Mouse (Mus musculus) gastrocnemius, adult 2 months (tissue): ENCODE data around the gene Gm4737. TPM values are rescaled to one million over a fixed set of nuclear protein-coding genes. Genes with fewer than 3 reads are reported as not detected.

Source experiments
- DNase-seq: peaks from one replicate; pipeline ENCODE4 v3.0.0; 2022
- H3K27ac ChIP-seq: fragments of 200-600 bp; 2 replicates; pipeline ENCODE4 v1.8.1; 2022; ENCODE audit warnings: mild to moderate bottlenecking
- H3K4me3 ChIP-seq: fragments of 200-600 bp; 2 replicates; pipeline ENCODE4 v1.8.1; 2022; ENCODE audit warnings: mild to moderate bottlenecking, moderate library complexity
- CTCF ChIP-seq: fragments of 200-600 bp; IDR thresholded peaks from 2 replicates; pipeline ENCODE4 v1.8.1; 2022; ENCODE audit warnings: antibody characterized with exemption, mild to moderate bottlenecking, moderate library complexity
- intact Hi-C: fragments of 180-260 bp; cut with DNase I; formaldehyde crosslinking; loops from one replicate; pipeline ENCODE4 v1.15.1; 2025
- total RNA-seq, 2 experiments: library from RNA; stranded (reverse); gene quantifications; 2 replicates each; pipeline ENCODE4 v1.2.3; 2021

Gene Gm4737
- total RNA-seq, 2 experiments from 2014 or later = 15.3 to 18.4 TPM

DNA sequence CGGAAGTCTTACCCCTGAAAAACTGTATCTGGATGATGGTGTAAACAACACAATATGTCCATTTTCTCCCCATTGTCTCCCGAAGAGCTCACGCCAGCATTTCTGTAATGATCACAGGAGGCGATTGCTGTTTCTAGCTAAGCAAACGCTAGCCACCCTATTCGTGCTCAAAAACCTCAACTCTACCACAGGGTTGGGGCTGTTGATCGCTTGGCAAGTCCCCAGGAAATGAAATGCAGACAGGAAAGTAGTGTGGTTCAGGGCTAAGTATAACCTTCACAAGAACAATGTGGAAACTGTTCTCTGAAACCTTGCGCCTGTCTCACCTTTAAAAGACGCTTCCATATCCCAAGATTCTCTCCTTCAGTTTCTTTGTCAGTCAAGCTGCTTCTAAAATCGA is 34.9 kb downstream of the Gm4737 start, which contains the start of gene Cd96:
Cd96 (minus strand) TSS at position 232 of the 400 bp plus-strand sequence.
- TF ChIP-seq CTCF = no peak
- Histone ChIP-seq H3K4me3 (no peak within 1 kb of the TSS), H3K27ac (no peak within 1 kb of the TSS)
- no peak for DNase-seq
- intact Hi-C loops = no loop called here

DNA sequence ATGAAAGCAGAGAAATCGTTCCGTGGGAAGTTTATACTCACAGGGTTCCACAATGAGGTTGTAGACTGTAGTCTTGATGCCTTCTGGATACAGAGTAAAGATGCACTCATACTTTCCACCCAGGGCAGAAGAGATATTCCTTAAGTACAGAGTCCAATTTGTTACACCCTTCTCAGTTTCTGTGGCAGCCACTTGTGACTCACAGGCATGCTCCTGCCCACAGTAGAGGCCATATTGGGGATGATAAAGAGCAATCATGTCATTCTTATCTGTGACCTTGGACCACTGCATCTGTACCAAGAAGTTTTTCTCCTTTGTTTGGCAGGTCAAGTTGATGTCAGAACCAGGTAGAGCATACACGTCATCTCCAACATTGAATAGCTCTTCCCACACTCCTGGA is 37.2 kb downstream of the Gm4737 start:
- Histone ChIP-seq H3K4me3 (no peak overlapping the region), H3K27ac (no peak overlapping the region)
- no peak for TF ChIP-seq CTCF
- no peak for DNase-seq
- intact Hi-C loops = no loop called here

- Histone ChIP-seq H3K4me3 (no peak overlapping the region), H3K27ac (no peak overlapping the region)
- no peak for DNase-seq
- intact Hi-C loops = no loop called here
- no peak for TF ChIP-seq CTCF
Measured at GRCm38 (mm10) chr16:46114727-46115126, 40.1 kb downstream of the Gm4737 start.

DNA sequence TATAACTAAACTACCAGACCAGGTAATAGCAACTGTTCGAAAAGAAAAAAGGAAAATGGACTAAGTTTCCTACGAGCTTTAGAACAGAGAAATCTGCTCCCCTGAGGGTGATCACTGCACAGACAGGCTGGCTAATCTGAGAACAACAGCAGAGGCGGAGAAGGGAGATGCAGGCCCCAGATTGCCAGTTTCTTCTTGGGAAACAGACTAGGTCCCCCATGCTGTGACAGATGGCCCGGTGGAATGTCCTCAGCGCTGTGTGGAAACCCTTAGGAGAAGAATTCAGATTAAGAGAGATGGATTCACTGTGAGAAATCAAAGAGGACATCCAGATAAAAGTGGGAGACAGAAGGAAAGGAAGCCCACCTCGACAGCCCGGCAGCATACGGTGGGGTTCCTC is 45.3 kb downstream of the Gm4737 start:
- DNase-seq = no peak
- intact Hi-C loops = no loop called here
- TF ChIP-seq CTCF = no peak
- Histone ChIP-seq H3K4me3 (no peak overlapping the region), H3K27ac (no peak overlapping the region)

GRCm38 (mm10) chr16:46107431-46107830 is 47.4 kb downstream of the Gm4737 start:
- DNase-seq = no peak
- intact Hi-C loops = no loop called here
- no peak overlapping the region for H3K27ac ChIP-seq
- no peak overlapping the region for H3K4me3 ChIP-seq
- no peak for TF ChIP-seq CTCF

GRCm38 (mm10) chr16:46104491-46104890 is 50.4 kb downstream of the Gm4737 start:
- TF ChIP-seq CTCF = no peak
- DNase-seq = no peak
- Histone ChIP-seq H3K4me3 (no peak overlapping the region), H3K27ac (no peak overlapping the region)
- intact Hi-C loops = no loop called here

Other genes starting within 250 kb of the Gm4737 start
- gene Phldb2, start 201.5 kb downstream of the Gm4737 start, total RNA-seq = 1 to 10 TPM; 5.2 to 6.8 TPM
- under 1 TPM; 0.17 to 0.23 TPM for gene Plcxd2, start 144.9 kb downstream of the Gm4737 start, total RNA-seq
- gene Cd96, start 34.8 kb downstream of the Gm4737 start, total RNA-seq = not detected